Mouse (Mus musculus): ENCODE data around the gene Brwd3. TPM values are rescaled to one million over a fixed set of nuclear protein-coding genes. Genes with fewer than 3 reads are reported as not detected.

Brwd3 gene
- total and polyA plus RNA-seq, 3 experiments: 8.4 to 136 (median 10.8) TPM

- Histone ChIP-seq H3K79me2 (ENCODE audit: control insufficient read depth, insufficient read depth, low read length, poor library complexity) (no peaks in the 10 kb centered on the region), H3K4me1 (ENCODE audit: control insufficient read depth in 1 of 2, insufficient read depth in 2 of 2, low read length in 2 of 2) (no peaks in the 10 kb centered on the region), H3K27ac (ENCODE audit: control insufficient read depth, low read depth, low read length) (no peak overlapping the region), H3K4me3 (ENCODE audit: control insufficient read depth in 1 of 2, insufficient read depth in 1 of 2, low read depth in 2 of 2, low read length in 2 of 2) (no peak overlapping the region), H3K9ac (ENCODE audit: control insufficient read depth, low read depth, low read length, poor library complexity, severe bottlenecking) (no peak overlapping the region), H3K27me3 (ENCODE audit: control insufficient read depth in 1 of 2, insufficient read depth in 2 of 2, low read length in 2 of 2) (no peaks in the 10 kb centered on the region), H3K9me3 (replicated peaks; ENCODE audit: insufficient read depth, low read length) (no peaks in the 10 kb centered on the region), H3K36me3 (ENCODE audit: control insufficient read depth in 1 of 2, insufficient read depth in 2 of 2, low read length in 2 of 2) (peaks cover 0 to 29% of the 10 kb centered on the region in 2 experiments; a peak in 3 of 4 replicates)
- DNase-seq (ENCODE audit: low read depth, low spot score): no peak
- TF ChIP-seq CHD1 (IDR thresholded peaks at IDR 0.05; ENCODE audit: low read depth, low read length): no peak
- no peak for TF ChIP-seq MXI1 (IDR thresholded peaks at IDR 0.05; ENCODE audit: low read depth, low read length)
- no peak for TF ChIP-seq MYB (IDR thresholded peaks at IDR 0.05; ENCODE audit: low read depth, low read length)
- TF ChIP-seq RCOR1 (IDR thresholded peaks at IDR 0.05; ENCODE audit: low read depth, low read length): no peak
- no peak for TF ChIP-seq GATA1 (IDR thresholded peaks at IDR 0.05; ENCODE audit: low read depth, low read length)
- no peak for TF ChIP-seq POLR2A (IDR thresholded peaks at IDR 0.05; ENCODE audit: control insufficient read depth in 1 of 2, insufficient read depth in 1 of 2, low read depth in 1 of 2, low read length in 2 of 2, poor library complexity in 1 of 2)
Observed at GRCm38 (mm10) chrX:108783724-108784123, 50.4 kb downstream of the Brwd3 start.

GRCm38 (mm10) chrX:108731755-108732154 is 102.4 kb downstream of the Brwd3 start:
- Histone ChIP-seq H3K9me3 (replicated peaks; ENCODE audit: insufficient read depth, low read length) (no peaks in the 10 kb centered on the region), H3K36me3 (ENCODE audit: control insufficient read depth in 1 of 2, insufficient read depth in 2 of 2, low read length in 2 of 2) (peaks cover 0 to 14% of the 10 kb centered on the region in 2 experiments; a peak in 2 of 4 replicates), H3K9ac (ENCODE audit: control insufficient read depth, low read depth, low read length, poor library complexity, severe bottlenecking) (no peak overlapping the region), H3K4me3 (ENCODE audit: control insufficient read depth in 1 of 2, insufficient read depth in 1 of 2, low read depth in 2 of 2, low read length in 2 of 2) (no peak overlapping the region), H3K4me1 (ENCODE audit: control insufficient read depth in 1 of 2, insufficient read depth in 2 of 2, low read length in 2 of 2) (peaks cover 3 to 9% of the 10 kb centered on the region in 2 experiments; a peak in 3 of 4 replicates), H3K27ac (ENCODE audit: control insufficient read depth, low read depth, low read length) (no peak overlapping the region), H3K27me3 (ENCODE audit: control insufficient read depth in 1 of 2, insufficient read depth in 2 of 2, low read length in 2 of 2) (no peaks in the 10 kb centered on the region), H3K79me2 (ENCODE audit: control insufficient read depth, insufficient read depth, low read length, poor library complexity) (no peaks in the 10 kb centered on the region)
- no peak for DNase-seq (ENCODE audit: low read depth, low spot score)
- TF ChIP-seq GATA1 (IDR thresholded peaks at IDR 0.05; ENCODE audit: low read depth, low read length): no peak
- TF ChIP-seq MXI1 (IDR thresholded peaks at IDR 0.05; ENCODE audit: low read depth, low read length): no peak
- no peak for TF ChIP-seq USF1 (IDR thresholded peaks at IDR 0.05; ENCODE audit: low read depth, low read length)
- no peak for TF ChIP-seq TAL1 (IDR thresholded peaks at IDR 0.05; ENCODE audit: low read length)
- TF ChIP-seq KAT2A (conservative IDR thresholded peaks at IDR 0.05; ENCODE audit: low read depth, low read length): no peak
- no peak for TF ChIP-seq MAZ (IDR thresholded peaks at IDR 0.05; ENCODE audit: low read depth, low read length)
- TF ChIP-seq SMC3 (IDR thresholded peaks at IDR 0.05; ENCODE audit: low read depth, low read length): no peak
- TF ChIP-seq MAFK (IDR thresholded peaks at IDR 0.05; ENCODE audit: borderline replicate concordance, low read depth, low read length): no peak
- TF ChIP-seq CHD1 (IDR thresholded peaks at IDR 0.05; ENCODE audit: low read depth, low read length): no peak
- no peak for TF ChIP-seq ZC3H11A (IDR thresholded peaks at IDR 0.05; ENCODE audit: low read depth, low read length)
- no peak for TF ChIP-seq RCOR1 (IDR thresholded peaks at IDR 0.05; ENCODE audit: low read depth, low read length)
- TF ChIP-seq MYC (IDR thresholded peaks at IDR 0.05; ENCODE audit: low read depth, low read length): no peak
- no peak for TF ChIP-seq POLR2AphosphoS2 (IDR thresholded peaks at IDR 0.05; ENCODE audit: low read length)

- peaks cover 0 to 14% of the 10 kb centered on the region in 2 experiments; a peak in 2 of 4 replicates for H3K36me3 ChIP-seq (ENCODE audit: control insufficient read depth in 1 of 2, insufficient read depth in 2 of 2, low read length in 2 of 2)
- no peak overlapping the region for H3K27ac ChIP-seq (ENCODE audit: control insufficient read depth, low read depth, low read length)
- no peaks in the 10 kb centered on the region for H3K27me3 ChIP-seq (ENCODE audit: control insufficient read depth in 1 of 2, insufficient read depth in 2 of 2, low read length in 2 of 2)
- H3K4me1 ChIP-seq (ENCODE audit: control insufficient read depth in 1 of 2, insufficient read depth in 2 of 2, low read length in 2 of 2): peaks cover 3 to 9% of the 10 kb centered on the region in 2 experiments; a peak in 3 of 4 replicates
- no peaks in the 10 kb centered on the region for H3K9me3 ChIP-seq (replicated peaks; ENCODE audit: insufficient read depth, low read length)
- TF ChIP-seq ZKSCAN1 (IDR thresholded peaks at IDR 0.05; ENCODE audit: low read depth, low read length): no peak
- no peak for TF ChIP-seq MAX (IDR thresholded peaks at IDR 0.05; ENCODE audit: low read length)
- no peak for TF ChIP-seq POLR2A (IDR thresholded peaks at IDR 0.05; ENCODE audit: control insufficient read depth in 1 of 2, insufficient read depth in 1 of 2, low read depth in 1 of 2, low read length in 2 of 2, poor library complexity in 1 of 2)
- TF ChIP-seq TBP (IDR thresholded peaks at IDR 0.05; ENCODE audit: low read depth, low read length): no peak
- TF ChIP-seq CHD1 (IDR thresholded peaks at IDR 0.05; ENCODE audit: low read depth, low read length): no peak
- TF ChIP-seq MYB (IDR thresholded peaks at IDR 0.05; ENCODE audit: low read depth, low read length): no peak
- no peak for TF ChIP-seq ZNF384 (IDR thresholded peaks at IDR 0.05; ENCODE audit: low read depth, low read length)
- TF ChIP-seq ETS1 (IDR thresholded peaks at IDR 0.05; ENCODE audit: low read depth, low read length): no peak
- no peak for DNase-seq (ENCODE audit: low read depth, low spot score)
- H3K4me3 ChIP-seq (ENCODE audit: control insufficient read depth in 1 of 2, insufficient read depth in 1 of 2, low read depth in 2 of 2, low read length in 2 of 2): no peak overlapping the region
- no peak overlapping the region for H3K9ac ChIP-seq (ENCODE audit: control insufficient read depth, low read depth, low read length, poor library complexity, severe bottlenecking)
- no peaks in the 10 kb centered on the region for H3K79me2 ChIP-seq (ENCODE audit: control insufficient read depth, insufficient read depth, low read length, poor library complexity)
Observed at GRCm38 (mm10) chrX:108729564-108729963, 104.6 kb downstream of the Brwd3 start.

Measured in MEL (cell line).